Mouse (Mus musculus) bone marrow macrophage, adult 2 months (primary cell): Measurements from ENCODE around the gene Dstyk.

Experiments
- CTCF ChIP-seq: IDR thresholded peaks from 2 replicates; pipeline ENCODE4 v1.5.1; 2012; ENCODE audit warnings: low read depth, mild to moderate bottlenecking, low read length, moderate library complexity
- POLR2A ChIP-seq: IDR thresholded peaks from 2 replicates; pipeline ENCODE4 v1.6.1; 2012; ENCODE audit warnings: mild to moderate bottlenecking, low read depth, low read length, borderline replicate concordance

- TF ChIP-seq CTCF (no peak), POLR2A (no peak)
Observed at GRCm38 (mm10) chr1:132500535-132500934, 83.2 kb downstream of the Dstyk start.
